Mouse (Mus musculus): ENCODE measurements around the gene Psmb9.
A peak's percentile ranks its signal among the peaks of the same experiment; 100 is the strongest.

The Psmb9 gene

DNA sequence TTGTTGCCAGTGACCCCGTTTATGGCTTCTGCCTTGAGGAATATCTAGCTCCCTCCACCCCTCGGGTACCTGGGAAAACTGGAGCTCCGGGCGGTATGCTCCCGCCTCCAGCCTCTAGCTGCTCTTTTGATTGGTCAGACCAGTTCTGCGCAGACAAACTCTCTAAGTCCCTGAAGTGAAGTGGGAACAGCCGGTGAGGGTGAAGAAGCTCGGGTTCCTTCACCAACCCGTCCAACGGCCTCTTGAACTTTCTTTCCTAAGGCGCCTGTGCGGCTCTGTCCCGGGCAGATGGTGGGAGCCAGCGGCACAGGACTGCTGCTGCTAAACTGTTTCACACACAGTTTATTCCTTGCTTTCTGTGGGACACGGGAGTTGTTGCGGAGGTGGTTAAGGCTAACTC is 48.1 kb downstream of the Psmb9 start:
- no peak for DNase-seq (ENCODE audit: low read depth, low spot score)

DNA sequence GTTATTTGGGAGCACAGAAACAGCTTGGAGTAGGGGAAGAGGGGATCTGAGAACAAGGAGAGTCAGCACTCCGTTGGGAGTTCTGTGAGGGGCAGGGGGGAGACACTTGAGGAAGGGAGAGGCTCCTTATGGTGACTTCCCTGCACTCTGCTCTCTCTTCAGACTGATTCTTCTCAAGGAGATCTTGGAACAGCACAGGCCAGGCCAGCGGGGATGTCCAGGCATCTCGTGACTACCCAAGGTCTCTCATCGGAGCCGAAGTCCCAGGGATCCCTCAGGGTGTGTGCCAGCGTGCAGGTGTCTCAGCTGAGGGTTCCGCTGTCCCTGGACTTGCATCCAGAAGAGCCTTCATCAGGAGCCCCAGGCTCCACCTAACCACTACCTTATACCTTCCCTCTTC is 48.9 kb downstream of the Psmb9 start:
- no peak for DNase-seq (ENCODE audit: low read depth, low spot score)

DNA sequence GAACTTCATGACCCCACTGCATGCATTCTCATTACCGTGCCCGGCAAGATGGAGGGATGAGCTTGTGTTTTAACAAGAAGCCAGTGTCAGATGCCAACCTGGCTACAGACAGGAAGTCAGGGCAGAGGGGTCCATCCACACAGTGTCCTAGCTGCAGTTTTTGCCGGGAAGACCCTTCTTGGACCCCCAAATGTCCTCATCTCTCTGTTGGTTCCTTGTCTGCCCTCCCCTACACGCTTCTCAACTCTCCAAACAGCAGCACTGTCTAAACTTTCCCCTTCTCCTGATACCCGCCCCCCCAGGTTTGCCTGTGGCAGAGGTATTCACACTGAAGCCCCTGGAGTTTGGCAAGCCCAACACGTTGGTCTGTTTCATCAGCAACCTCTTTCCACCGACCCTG is 50.0 kb downstream of the Psmb9 start:
- no peak for DNase-seq (ENCODE audit: low read depth, low spot score)

DNA sequence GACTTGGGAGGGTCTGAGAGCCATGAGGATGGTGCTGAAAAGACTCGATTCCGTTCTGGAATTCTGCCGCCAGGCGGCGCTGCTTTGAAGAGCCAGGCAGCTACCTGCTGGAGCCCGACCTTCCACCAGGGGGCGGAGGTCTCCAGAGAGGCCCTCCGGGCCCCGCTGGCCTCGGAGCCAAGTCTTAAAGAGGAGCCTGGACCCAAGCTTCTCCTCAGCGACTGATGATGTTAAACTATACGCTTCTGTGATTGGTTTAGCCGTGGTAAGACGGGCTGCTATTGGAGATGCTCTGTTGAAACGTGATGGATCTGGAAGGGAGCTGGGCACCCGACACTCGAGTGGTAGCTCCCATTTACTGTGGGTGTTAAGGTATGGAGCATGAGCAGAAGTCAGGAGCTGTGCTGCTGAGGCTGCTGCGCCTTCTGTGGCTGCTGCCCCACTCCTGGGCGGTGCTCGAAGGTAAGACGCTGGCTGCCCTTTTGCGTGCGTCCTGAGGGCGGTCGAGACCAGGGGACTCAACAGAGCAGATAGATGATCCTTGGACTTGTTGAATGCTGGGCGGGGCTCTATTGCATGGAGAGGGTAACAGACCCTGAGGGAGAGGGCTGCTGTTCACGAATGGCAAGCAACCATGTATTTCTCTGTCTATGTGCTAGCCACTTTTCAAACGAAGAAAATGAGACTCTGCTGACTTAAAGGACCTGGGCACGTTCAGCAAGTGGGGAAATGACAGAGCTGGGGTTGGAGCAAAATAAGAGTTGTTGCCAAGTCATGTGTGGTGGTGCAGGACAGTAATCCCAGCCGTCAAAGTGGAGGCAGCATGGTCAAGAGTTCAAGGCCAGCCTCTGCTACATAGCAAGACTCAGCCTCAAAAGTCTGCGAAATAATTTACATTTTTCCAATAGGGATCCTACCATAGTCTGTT is 52.0 kb downstream of the Psmb9 start:
- DNase-seq (ENCODE audit: low read depth, low spot score) = peak; percentile 84

DNA sequence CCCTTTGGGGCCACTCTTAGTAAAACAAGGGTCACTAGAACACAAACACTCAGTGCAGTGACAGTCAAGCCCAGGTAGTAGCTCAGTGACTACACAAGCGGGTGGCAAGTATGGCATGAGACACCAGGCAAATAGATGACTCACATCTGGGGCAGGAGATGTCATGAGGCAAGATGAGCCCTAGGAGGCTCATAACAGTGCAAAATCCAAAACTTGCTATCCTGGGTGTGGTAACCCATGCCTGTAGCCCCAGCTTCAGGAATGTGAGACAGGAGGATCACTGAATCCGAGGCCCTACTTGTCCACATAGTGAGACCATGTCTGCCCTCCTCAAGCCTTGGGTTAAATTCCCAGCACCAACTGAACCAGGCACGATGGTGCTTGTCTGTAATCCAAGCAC is 53.1 kb downstream of the Psmb9 start:
- no peak for DNase-seq (ENCODE audit: low read depth, low spot score)

DNA sequence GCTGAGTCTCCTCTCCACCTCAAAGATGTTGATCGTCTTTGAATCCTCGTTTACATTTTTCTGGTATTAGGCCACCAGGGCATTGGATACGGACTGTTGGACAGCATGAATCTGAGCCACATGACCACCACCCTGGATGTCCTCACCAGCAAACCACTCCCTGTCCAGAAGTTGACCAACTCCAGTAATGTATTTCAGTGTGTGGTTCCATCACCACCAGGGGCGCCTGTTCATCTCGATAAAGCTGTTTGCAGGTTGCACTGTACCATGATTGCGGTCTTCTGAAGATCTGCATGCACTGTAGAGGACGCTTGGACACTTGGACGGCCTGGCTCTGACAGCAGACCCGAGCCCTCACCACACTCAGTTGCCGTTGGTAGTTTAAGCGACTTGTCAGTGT is 54.3 kb downstream of the Psmb9 start:
- DNase-seq (ENCODE audit: low read depth, low spot score) = no peak

All from retina, adult 2 months (tissue).